Mouse (Mus musculus) neural tube, embryonic 11.5 days (tissue): Measurements from ENCODE around the gene Kbtbd3. TPM values are rescaled to one million over a fixed set of nuclear protein-coding genes. Genes with fewer than 3 reads are reported as not detected.
A peak's percentile ranks its signal among the peaks of the same experiment; 100 is the strongest.

Source experiments
- ATAC-seq: fragments of 200-750 bp; cut with Nextera tagmentation; 2 replicates; pipeline ENCODE4 v1.8.0; 2017; ENCODE audit warnings: moderate number of reproducible peaks, mild to moderate bottlenecking, moderate TSS enrichment, moderate library complexity; ENCODE audit not compliant: insufficient read depth, low FRiP score, low TSS enrichment
- DNase-seq: peaks from one replicate; pipeline ENCODE4 v3.0.0-alpha.2; 2015; ENCODE audit warnings: low spot score
- H3K27ac ChIP-seq: fragments of 300-500 bp; sonication (generic); 2 replicates; pipeline ENCODE4 v1.5.1; 2014; ENCODE audit warnings: low read depth, mild to moderate bottlenecking, low read length
- H3K27me3 ChIP-seq: fragments of 300-500 bp; sonication (generic); 2 replicates; pipeline ENCODE4 v1.6.1; 2014; ENCODE audit warnings: mild to moderate bottlenecking, low read length, mixed read lengths; ENCODE audit not compliant: control insufficient read depth, insufficient read depth
- H3K36me3 ChIP-seq: fragments of 300-500 bp; sonication (generic); 2 replicates; pipeline ENCODE4 v1.6.1; 2014; ENCODE audit warnings: mild to moderate bottlenecking, low read length, moderate library complexity, mixed read lengths; ENCODE audit not compliant: control insufficient read depth, insufficient read depth
- H3K4me1 ChIP-seq: fragments of 300-500 bp; sonication (generic); 2 replicates; pipeline ENCODE4 v1.6.1; 2014; ENCODE audit warnings: low read length, mixed read lengths; ENCODE audit not compliant: control insufficient read depth, insufficient read depth
- H3K4me2 ChIP-seq: fragments of 300-500 bp; sonication (generic); 2 replicates; pipeline ENCODE4 v1.6.1; 2014; ENCODE audit warnings: low read depth, mild to moderate bottlenecking, moderate library complexity
- H3K4me3 ChIP-seq: fragments of 300-500 bp; sonication (generic); 2 replicates; pipeline ENCODE4 v1.5.1; 2014; ENCODE audit warnings: low read depth, low read length
- H3K9ac ChIP-seq: fragments of 300-500 bp; sonication (generic); 2 replicates; pipeline ENCODE4 v1.6.1; 2014; ENCODE audit warnings: mild to moderate bottlenecking, low read length
- H3K9me3 ChIP-seq: fragments of 300-500 bp; sonication (generic); 2 replicates; pipeline ENCODE4 v1.6.1; 2016; ENCODE audit warnings: low read length; ENCODE audit not compliant: control insufficient read depth
- WGBS: fragments of 180-500 bp; shearing (Covaris S2); extraction: QIAGEN DNeasy Blood & Tissue Kit; methylation state at CpG from one replicate; pipeline ENCODE4 v1.1.7; 2014; 5-methylcytosine and 5-hydroxymethylcytosine counted together
- polyA plus RNA-seq: library from polyadenylated mRNA; unstranded; fragments of >200 nt; fragmentation: Nextera tagmentation; extraction: Ambion mirVana; gene quantifications from 2 replicates; pipeline ENCODE4 v1.2.1, GENCODE M21; 2014

The Kbtbd3 gene
- polyA plus RNA-seq = 6.6 and 7.6 TPM in 2 replicates

- Histone ChIP-seq H3K36me3 (no peaks in the 10 kb centered on the region), H3K27me3 (no peaks in the 10 kb centered on the region), H3K9me3 (no peaks in the 10 kb centered on the region), H3K4me3 (peak within 1 kb of the TSS; percentile 55), H3K4me2 (peak within 1 kb of the TSS; percentile 69), H3K9ac (peak within 1 kb of the TSS; percentile 76), H3K4me1 (no peaks in the 10 kb centered on the region), H3K27ac (peak within 1 kb of the TSS; percentile 84)
- DNase-seq = peak; percentile 99
- WGBS = under 1% methylated on average over 51 of the region's 53 CpGs
- ATAC-seq = peak; percentile 97
Measured at GRCm38 (mm10) chr9:4309351-4310085, at the start of gene Kbtbd3, which contains the start of gene Aasdhppt. Gene Kbtbd3, plus strand, starts transcription at chr9:4309833. Gene Aasdhppt, minus strand, starts transcription at chr9:4309471.

- Histone ChIP-seq H3K4me1 (no peaks in the 10 kb centered on the region), H3K9me3 (peaks cover 13% of the 10 kb centered on the region), H3K27ac (no peak overlapping the region), H3K4me2 (no peak overlapping the region), H3K9ac (no peak overlapping the region), H3K4me3 (0 out of 2 replicates have a peak overlapping the region, but pooled peaks have one; percentile 16), H3K27me3 (no peaks in the 10 kb centered on the region), H3K36me3 (no peaks in the 10 kb centered on the region)
- 51% methylated on average over 65 of the region's 65 CpGs for WGBS
- ATAC-seq (peak; percentile 48), DNase-seq (no peak)
Measured at GRCm38 (mm10) chr9:4259841-4260745, 49.5 kb upstream of the Kbtbd3 start.

- Histone ChIP-seq H3K27ac (no peak overlapping the region), H3K9ac (no peak overlapping the region), H3K4me3 (0 out of 2 replicates have a peak overlapping the region, but pooled peaks have one; percentile 10), H3K27me3 (no peaks in the 10 kb centered on the region), H3K4me1 (no peaks in the 10 kb centered on the region), H3K36me3 (no peaks in the 10 kb centered on the region), H3K9me3 (peaks cover 13% of the 10 kb centered on the region), H3K4me2 (no peak overlapping the region)
- no peak for DNase-seq
- WGBS = 61% methylated on average over 12 of the region's 12 CpGs
- no peak for ATAC-seq
Measured at GRCm38 (mm10) chr9:4260746-4261090, 48.9 kb upstream of the Kbtbd3 start.

GRCm38 (mm10) chr9:4266881-4267280 is 42.8 kb upstream of the Kbtbd3 start:
- Histone ChIP-seq H3K4me3 (no peak overlapping the region), H3K27me3 (no peaks in the 10 kb centered on the region), H3K4me1 (no peaks in the 10 kb centered on the region), H3K36me3 (no peaks in the 10 kb centered on the region), H3K9me3 (no peaks in the 10 kb centered on the region), H3K27ac (no peak overlapping the region), H3K4me2 (no peak overlapping the region), H3K9ac (no peak overlapping the region)
- WGBS = 94% methylated on average over 3 of the region's 3 CpGs
- ATAC-seq (no peak), DNase-seq (no peak)

GRCm38 (mm10) chr9:4283850-4284249 is 25.8 kb upstream of the Kbtbd3 start:
- Histone ChIP-seq H3K36me3 (no peaks in the 10 kb centered on the region), H3K4me1 (no peaks in the 10 kb centered on the region), H3K9me3 (no peaks in the 10 kb centered on the region), H3K27me3 (no peaks in the 10 kb centered on the region), H3K4me3 (no peak overlapping the region), H3K4me2 (no peak overlapping the region), H3K9ac (no peak overlapping the region), H3K27ac (no peak overlapping the region)
- no peak for ATAC-seq
- WGBS = 4% methylated on average over 3 of the region's 3 CpGs
- DNase-seq = no peak

GRCm38 (mm10) chr9:4300466-4300865 is 9.2 kb upstream of the Kbtbd3 start:
- no peaks in the 10 kb centered on the region for H3K27me3 ChIP-seq
- ATAC-seq (no peak), DNase-seq (no peak)
- H3K4me1 ChIP-seq = no peaks in the 10 kb centered on the region
- 93% methylated on average over 2 of the region's 2 CpGs for WGBS
- H3K4me2 ChIP-seq = no peak overlapping the region
- H3K36me3 ChIP-seq = no peaks in the 10 kb centered on the region
- no peaks in the 10 kb centered on the region for H3K9me3 ChIP-seq
- no peak overlapping the region for H3K27ac ChIP-seq
- H3K4me3 ChIP-seq = no peak overlapping the region
- no peak overlapping the region for H3K9ac ChIP-seq

GRCm38 (mm10) chr9:4304867-4305266 is 4.8 kb upstream of the Kbtbd3 start:
- 71% methylated on average over 1 of the region's 1 CpGs for WGBS
- ATAC-seq (no peak), DNase-seq (no peak)
- H3K27me3 ChIP-seq = no peaks in the 10 kb centered on the region
- H3K36me3 ChIP-seq = no peaks in the 10 kb centered on the region
- no peak overlapping the region for H3K4me3 ChIP-seq
- no peaks in the 10 kb centered on the region for H3K4me1 ChIP-seq
- H3K9ac ChIP-seq = no peak overlapping the region
- H3K9me3 ChIP-seq = no peaks in the 10 kb centered on the region
- H3K4me2 ChIP-seq = no peak overlapping the region
- H3K27ac ChIP-seq = no peak overlapping the region

- H3K27me3 ChIP-seq = no peaks in the 10 kb centered on the region
- ATAC-seq (peak; percentile 59), DNase-seq (no peak)
- peak overlapping the region; percentile 58 for H3K9ac ChIP-seq
- H3K36me3 ChIP-seq = no peaks in the 10 kb centered on the region
- peak overlapping the region; percentile 55 for H3K4me3 ChIP-seq
- under 1% methylated on average over 36 of the region's 36 CpGs for WGBS
- H3K4me2 ChIP-seq = peak overlapping the region; percentile 50
- H3K4me1 ChIP-seq = no peaks in the 10 kb centered on the region
- no peaks in the 10 kb centered on the region for H3K9me3 ChIP-seq
- no peak overlapping the region for H3K27ac ChIP-seq
Measured at GRCm38 (mm10) chr9:4308628-4309350, 844 bp upstream of the Kbtbd3 start.
